Mouse (Mus musculus) limb, embryonic 11.5 days (tissue): ENCODE measurements at regions not wholly inside any gene's neighbourhood (a gene's known extent, or its start where the extent isn't known, plus 50 kb on each side); places are given as distances from the start of the nearest gene placed in this dataset.

Experiments
- ATAC-seq: fragments of 200-750 bp; cut with Nextera tagmentation; 2 replicates; pipeline ENCODE4 v1.8.0; 2017; ENCODE audit warnings: low read depth; ENCODE audit not compliant: insufficient number of reproducible peaks, low FRiP score, low TSS enrichment
- DNase-seq: peaks from one replicate; pipeline ENCODE4 v3.0.0-alpha.2; 2015; ENCODE audit warnings: low spot score
- H3K27ac ChIP-seq: fragments of 300-500 bp; sonication (generic); replicated peaks from 2 replicates; pipeline ENCODE4 v1.5.1; 2014; ENCODE audit warnings: low read depth, mild to moderate bottlenecking, low read length
- H3K27me3 ChIP-seq: fragments of 300-500 bp; sonication (generic); 2 replicates; pipeline ENCODE4 v1.6.1; 2014; ENCODE audit warnings: mild to moderate bottlenecking, low read length, mixed read lengths; ENCODE audit not compliant: control insufficient read depth, insufficient read depth
- H3K36me3 ChIP-seq: fragments of 300-500 bp; sonication (generic); 2 replicates; pipeline ENCODE4 v1.6.1; 2014; ENCODE audit warnings: mild to moderate bottlenecking, low read length, moderate library complexity, mixed read lengths; ENCODE audit not compliant: control insufficient read depth, insufficient read depth
- H3K4me1 ChIP-seq: fragments of 300-500 bp; sonication (generic); 2 replicates; pipeline ENCODE4 v1.6.1; 2014; ENCODE audit warnings: low read length, mixed read lengths; ENCODE audit not compliant: control insufficient read depth, insufficient read depth
- H3K4me2 ChIP-seq: fragments of 300-500 bp; sonication (generic); 2 replicates; pipeline ENCODE4 v1.6.1; 2014; ENCODE audit warnings: low read depth, mild to moderate bottlenecking, moderate library complexity; ENCODE audit not compliant: severe bottlenecking
- H3K4me3 ChIP-seq: fragments of 300-500 bp; sonication (generic); 2 replicates; pipeline ENCODE4 v1.5.1; 2014; ENCODE audit warnings: low read depth, low read length
- H3K9ac ChIP-seq: fragments of 300-500 bp; sonication (generic); 2 replicates; pipeline ENCODE4 v1.6.1; 2014; ENCODE audit warnings: mild to moderate bottlenecking, low read length
- H3K9me3 ChIP-seq: fragments of 300-500 bp; sonication (generic); 2 replicates; pipeline ENCODE4 v1.6.1; 2016; ENCODE audit warnings: low read length; ENCODE audit not compliant: control insufficient read depth
- WGBS: fragments of 180-500 bp; shearing (Covaris S2); extraction: QIAGEN DNeasy Blood & Tissue Kit; methylation state at CpG from one replicate; pipeline ENCODE4 v1.1.7; 2014; 5-methylcytosine and 5-hydroxymethylcytosine counted together

- no peaks in the 10 kb centered on the region for H3K9me3 ChIP-seq
- H3K27me3 ChIP-seq: peaks cover 17% of the 10 kb centered on the region
- H3K4me1 ChIP-seq: peaks cover 3% of the 10 kb centered on the region; the same call in 1 of the 2 replicates
- no peak overlapping the region for H3K27ac ChIP-seq
- ATAC-seq (no peak), DNase-seq (no peak)
- no peak overlapping the region for H3K4me2 ChIP-seq
- no peak overlapping the region for H3K4me3 ChIP-seq
- 75% methylated on average over 8 of the region's 8 CpGs for WGBS
- H3K36me3 ChIP-seq: no peaks in the 10 kb centered on the region
- no peak overlapping the region for H3K9ac ChIP-seq
Observed at GRCm38 (mm10) chr13:71736821-71737345, 226.6 kb downstream of the Irx1 start.

DNA sequence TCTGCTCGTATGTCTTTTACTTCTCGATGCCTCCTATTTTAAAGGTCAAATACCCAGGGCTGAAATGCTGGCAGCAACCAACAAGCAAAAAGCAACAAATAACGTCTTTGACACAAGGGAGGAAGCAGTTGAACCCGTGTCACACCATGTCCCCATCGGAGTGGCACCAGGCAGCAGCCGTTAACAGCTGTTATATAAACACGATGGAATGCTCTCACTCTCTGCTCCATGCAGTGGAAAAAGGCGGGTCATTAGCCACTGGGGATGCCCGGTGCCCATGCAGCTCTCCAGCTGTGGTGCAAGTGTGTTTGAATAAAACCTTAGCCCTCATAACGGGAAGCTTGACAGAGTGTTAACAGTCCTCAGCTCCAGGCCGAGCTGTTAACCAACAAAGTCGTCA, 229.3 kb downstream of the Irx1 start:
- peak; percentile 75 for ATAC-seq
- H3K4me3 ChIP-seq: no peak overlapping the region
- H3K4me1 ChIP-seq: peaks cover 3% of the 10 kb centered on the region; the same call in 1 of the 2 replicates
- H3K27me3 ChIP-seq: peaks cover 7% of the 10 kb centered on the region
- peak; percentile 68 for DNase-seq
- H3K4me2 ChIP-seq: no peak overlapping the region
- no peak overlapping the region for H3K9ac ChIP-seq
- H3K9me3 ChIP-seq: no peaks in the 10 kb centered on the region
- 13% methylated on average over 12 of the region's 12 CpGs for WGBS
- H3K36me3 ChIP-seq: no peaks in the 10 kb centered on the region
- H3K27ac ChIP-seq: no peak overlapping the region

GRCm38 (mm10) chr13:71733360-71733759, 230.2 kb downstream of the Irx1 start:
- Histone ChIP-seq H3K27me3 (peaks cover 7% of the 10 kb centered on the region), H3K4me3 (no peak overlapping the region), H3K9me3 (no peaks in the 10 kb centered on the region), H3K9ac (no peak overlapping the region), H3K27ac (no peak overlapping the region), H3K4me1 (peaks cover 3% of the 10 kb centered on the region; the same call in 1 of the 2 replicates), H3K4me2 (no peak overlapping the region), H3K36me3 (no peaks in the 10 kb centered on the region)
- no peak for DNase-seq
- ATAC-seq: no peak
- 81% methylated on average over 5 of the region's 5 CpGs for WGBS

DNA sequence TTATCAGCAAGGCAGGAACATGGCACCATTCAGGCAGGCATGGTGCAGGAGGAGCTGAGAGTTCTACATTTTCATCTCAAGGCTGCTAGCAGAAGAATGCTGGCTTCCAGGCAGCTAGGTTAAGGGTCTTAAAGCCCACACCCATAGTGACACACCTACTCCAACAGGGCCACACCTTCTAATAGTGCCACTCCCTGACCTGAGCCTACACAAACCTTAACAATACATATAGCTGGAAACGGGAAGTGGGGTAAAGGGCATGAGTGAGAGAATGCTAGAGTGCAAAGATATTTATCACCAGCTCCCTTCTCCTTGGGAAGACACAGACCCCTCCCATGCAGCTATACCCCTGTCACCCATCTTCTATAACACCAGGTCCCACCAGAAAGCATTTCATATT, 230.6 kb downstream of the Irx1 start:
- peaks cover 3% of the 10 kb centered on the region; the same call in 1 of the 2 replicates for H3K4me1 ChIP-seq
- no peak overlapping the region for H3K9ac ChIP-seq
- WGBS: 62% methylated on average over 1 of the region's 1 CpGs
- H3K27me3 ChIP-seq: peaks cover 7% of the 10 kb centered on the region
- ATAC-seq (no peak), DNase-seq (no peak)
- H3K4me2 ChIP-seq: no peak overlapping the region
- H3K27ac ChIP-seq: no peak overlapping the region
- no peak overlapping the region for H3K4me3 ChIP-seq
- no peaks in the 10 kb centered on the region for H3K36me3 ChIP-seq
- no peaks in the 10 kb centered on the region for H3K9me3 ChIP-seq

DNA sequence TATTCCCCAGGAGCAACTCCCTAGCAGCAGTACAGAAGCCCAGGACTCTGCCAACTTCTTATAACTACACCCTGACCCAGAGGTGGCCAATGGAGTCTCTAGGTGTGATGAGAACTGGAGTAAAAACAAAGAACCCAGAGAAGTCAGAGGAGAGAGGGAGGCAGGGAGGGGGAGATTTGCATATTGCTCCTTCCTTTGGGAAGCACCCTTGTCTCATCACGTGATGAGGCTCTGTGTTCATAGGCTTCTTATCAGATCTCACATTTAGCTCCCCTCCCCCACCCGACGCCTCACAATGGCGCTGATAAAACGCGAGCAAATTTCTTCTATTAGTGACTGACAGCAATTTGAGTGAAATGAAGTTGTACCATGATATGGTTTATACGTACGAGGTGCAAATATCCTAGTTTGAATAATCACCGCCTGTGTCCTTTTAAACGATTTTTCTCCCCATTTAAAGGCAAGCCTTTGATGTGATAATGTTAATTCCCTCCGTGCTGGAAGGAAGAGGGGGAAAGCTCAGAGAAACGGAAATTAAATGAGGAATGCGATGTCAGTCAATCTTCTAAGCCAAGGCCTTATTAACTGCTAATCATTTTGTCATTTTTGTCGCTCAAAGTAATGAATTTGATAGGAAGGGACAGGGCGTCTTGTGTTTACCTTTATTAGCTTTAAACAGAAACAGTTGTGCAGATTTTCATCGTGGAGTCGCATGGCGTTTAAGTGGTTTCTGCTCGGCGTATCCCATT, 273.3 kb downstream of the Irx1 start:
- no peak for ATAC-seq
- Histone ChIP-seq H3K27me3 (no peaks in the 10 kb centered on the region), H3K4me3 (no peak overlapping the region), H3K4me2 (no peak overlapping the region; the same call in 1 of the 2 replicates), H3K9ac (no peak overlapping the region), H3K9me3 (no peaks in the 10 kb centered on the region), H3K4me1 (peaks cover 15% of the 10 kb centered on the region), H3K27ac (no peak overlapping the region), H3K36me3 (no peaks in the 10 kb centered on the region)
- 5% methylated on average over 20 of the region's 20 CpGs for WGBS
- no peak for DNase-seq

GRCm38 (mm10) chr13:71689187-71689586, 274.3 kb downstream of the Irx1 start:
- no peaks in the 10 kb centered on the region for H3K27me3 ChIP-seq
- H3K4me1 ChIP-seq: peaks cover 15% of the 10 kb centered on the region
- H3K36me3 ChIP-seq: no peaks in the 10 kb centered on the region
- 0 out of 2 replicates have a peak, but pooled peaks have one; percentile 51 for ATAC-seq
- 19% methylated on average over 9 of the region's 9 CpGs for WGBS
- H3K4me2 ChIP-seq: no peak overlapping the region
- H3K9me3 ChIP-seq: no peaks in the 10 kb centered on the region
- no peak overlapping the region for H3K27ac ChIP-seq
- H3K4me3 ChIP-seq: no peak overlapping the region
- H3K9ac ChIP-seq: no peak overlapping the region
- DNase-seq: peak; percentile 61

GRCm38 (mm10) chr13:71676081-71676624, 287.4 kb downstream of the Irx1 start:
- H3K27ac ChIP-seq: no peak overlapping the region
- no peak overlapping the region for H3K9ac ChIP-seq
- 83% methylated on average over 10 of the region's 10 CpGs for WGBS
- no peaks in the 10 kb centered on the region for H3K36me3 ChIP-seq
- no peak for ATAC-seq
- no peaks in the 10 kb centered on the region for H3K4me1 ChIP-seq
- no peak overlapping the region for H3K4me3 ChIP-seq
- H3K27me3 ChIP-seq: no peaks in the 10 kb centered on the region
- DNase-seq: no peak
- H3K4me2 ChIP-seq: no peak overlapping the region
- H3K9me3 ChIP-seq: no peaks in the 10 kb centered on the region

DNA sequence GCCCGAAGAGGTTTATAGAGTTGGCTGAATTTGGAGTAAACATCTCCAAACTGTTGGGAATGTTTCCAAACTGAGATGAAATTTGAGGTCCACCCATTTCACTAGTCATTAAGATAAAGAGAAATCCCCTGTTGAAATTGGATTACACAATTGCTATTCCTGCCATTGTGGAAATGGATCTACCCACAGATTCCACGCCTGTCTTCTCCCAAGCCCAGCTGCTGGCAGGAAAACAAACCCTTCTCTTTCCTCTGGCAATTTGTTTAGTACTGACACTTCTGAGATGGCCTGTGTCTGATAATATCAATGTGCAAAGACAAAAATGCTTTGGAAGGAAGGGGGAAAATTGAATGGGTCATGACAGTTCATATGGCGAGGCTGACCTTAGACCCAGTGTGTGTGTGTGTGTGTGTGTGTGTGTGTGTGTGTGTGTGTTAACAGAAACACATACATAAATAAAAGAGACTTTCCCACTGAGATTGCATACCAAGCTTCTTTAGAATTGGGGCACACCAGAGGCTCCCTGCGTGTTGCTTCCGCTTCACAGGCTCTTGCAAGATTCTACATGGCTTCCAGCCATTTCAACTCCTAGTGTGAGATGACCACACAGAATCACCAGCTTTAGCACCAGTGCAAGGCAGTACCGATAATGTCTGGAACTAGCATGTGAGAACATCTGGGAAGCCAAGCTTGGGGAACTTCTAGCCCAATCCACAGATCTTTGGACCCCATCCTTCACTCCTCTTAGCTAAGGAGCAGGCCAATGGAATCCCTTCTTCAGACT, 293.4 kb downstream of the Irx1 start:
- Histone ChIP-seq H3K9me3 (no peaks in the 10 kb centered on the region), H3K27me3 (no peaks in the 10 kb centered on the region), H3K9ac (no peak overlapping the region), H3K4me1 (0 out of 2 replicates have a peak, but pooled peaks cover 2% of the 10 kb centered on the region), H3K4me2 (no peak overlapping the region), H3K27ac (no peak overlapping the region), H3K4me3 (no peak overlapping the region), H3K36me3 (no peaks in the 10 kb centered on the region)
- no peak for DNase-seq
- WGBS: 92% methylated on average over 6 of the region's 6 CpGs
- ATAC-seq: no peak
